Mouse (Mus musculus) embryonic facial prominence, embryonic 15.5 days (tissue): ENCODE data around the gene Slc35d1. TPM values are rescaled to one million over a fixed set of nuclear protein-coding genes. Genes with fewer than 3 reads are reported as not detected.
A peak's percentile ranks its signal among the peaks of the same experiment; 100 is the strongest.
"Not testable (repeated sequence)": the region's sequence is repeated elsewhere in the genome, so short reads cannot be mapped to it uniquely, and the experiment has no call there.

Source experiments
- ATAC-seq: fragments of 200-750 bp; cut with Nextera tagmentation; 2 replicates; pipeline ENCODE4 v1.8.0; 2017; ENCODE audit warnings: low read depth, moderate TSS enrichment; ENCODE audit not compliant: insufficient number of reproducible peaks, low FRiP score, low TSS enrichment
- H3K27ac ChIP-seq: fragments of 300-500 bp; sonication (generic); replicated peaks from 2 replicates; pipeline ENCODE4 v1.5.1; 2015; ENCODE audit warnings: mild to moderate bottlenecking, inconsistent platforms
- H3K27me3 ChIP-seq: fragments of 300-500 bp; sonication (generic); 2 replicates; pipeline ENCODE4 v1.6.1; 2015; ENCODE audit warnings: inconsistent platforms
- H3K36me3 ChIP-seq: fragments of 300-500 bp; sonication (generic); 2 replicates; pipeline ENCODE4 v1.6.1; 2015; ENCODE audit warnings: mild to moderate bottlenecking, inconsistent platforms
- H3K4me1 ChIP-seq: fragments of 300-500 bp; sonication (generic); 2 replicates; pipeline ENCODE4 v1.6.1; 2015; ENCODE audit warnings: inconsistent platforms
- H3K4me2 ChIP-seq: fragments of 300-500 bp; sonication (generic); replicated peaks from 2 replicates; pipeline ENCODE4 v1.6.1; 2015; ENCODE audit warnings: mild to moderate bottlenecking, inconsistent platforms
- H3K4me3 ChIP-seq: fragments of 300-500 bp; sonication (generic); replicated peaks from 2 replicates; pipeline ENCODE4 v1.5.1; 2015; ENCODE audit warnings: mild to moderate bottlenecking, inconsistent platforms
- H3K9ac ChIP-seq: fragments of 300-500 bp; sonication (generic); 2 replicates; pipeline ENCODE4 v1.6.1; 2015; ENCODE audit warnings: inconsistent platforms
- H3K9me3 ChIP-seq: fragments of 300-500 bp; sonication (generic); replicated peaks from 2 replicates; pipeline ENCODE4 v1.6.1; 2016; ENCODE audit warnings: inconsistent platforms
- WGBS: fragments of 180-500 bp; shearing (Covaris S2); methylation state at CpG from one replicate; pipeline ENCODE4 v1.1.7; 2015; 5-methylcytosine and 5-hydroxymethylcytosine counted together
- polyA plus RNA-seq: library from polyadenylated mRNA; unstranded; fragments of >200 nt; fragmentation: Nextera tagmentation; extraction: Ambion mirVana; gene quantifications from 2 replicates; pipeline ENCODE4 v1.2.1, GENCODE M21; 2015

Gene Slc35d1
- polyA plus RNA-seq, 1 experiment from 2014 or later: 13.1 TPM

DNA sequence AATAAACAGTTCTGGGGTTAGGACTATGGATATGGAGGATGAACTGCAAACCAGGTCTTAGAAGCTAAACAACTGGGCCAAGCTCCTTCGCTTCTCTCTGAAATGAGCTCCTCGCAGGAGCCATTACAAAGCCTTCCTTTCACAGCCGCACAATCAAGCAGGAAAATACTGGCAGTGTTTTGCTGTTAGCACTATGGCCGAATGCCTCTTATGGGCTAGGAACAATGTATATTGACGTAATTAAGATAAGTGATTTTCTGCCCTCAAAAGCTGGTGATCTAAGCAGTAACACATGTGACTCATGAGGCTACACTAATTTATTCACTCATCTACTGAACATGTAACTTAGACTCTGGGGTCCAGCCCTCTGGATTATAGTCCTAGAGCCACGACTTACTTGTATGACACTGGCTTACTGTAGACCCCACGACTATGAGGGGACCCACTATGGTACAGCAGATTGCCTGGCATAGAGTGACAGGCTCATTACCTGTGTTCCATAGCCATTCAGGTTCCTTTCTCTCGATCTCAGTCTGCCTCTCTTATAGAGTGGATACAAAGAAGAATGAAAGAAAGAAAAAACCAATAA lies 34.6 kb downstream of the Slc35d1 start:
- no peak overlapping the region for H3K27ac ChIP-seq
- ATAC-seq: no peak
- H3K4me2 ChIP-seq: no peak overlapping the region
- no peak overlapping the region for H3K9ac ChIP-seq
- H3K4me1 ChIP-seq: peaks cover 18% of the 10 kb centered on the region
- no peaks in the 10 kb centered on the region for H3K27me3 ChIP-seq
- H3K36me3 ChIP-seq: peaks cover 19% of the 10 kb centered on the region
- H3K4me3 ChIP-seq: no peak overlapping the region
- no peaks in the 10 kb centered on the region for H3K9me3 ChIP-seq
- WGBS: 74% methylated on average over 8 of the region's 8 CpGs

GRCm38 (mm10) chr4:103179581-103179980 lies 35.4 kb downstream of the Slc35d1 start:
- no peak overlapping the region for H3K9ac ChIP-seq
- peaks cover 19% of the 10 kb centered on the region for H3K36me3 ChIP-seq

DNA sequence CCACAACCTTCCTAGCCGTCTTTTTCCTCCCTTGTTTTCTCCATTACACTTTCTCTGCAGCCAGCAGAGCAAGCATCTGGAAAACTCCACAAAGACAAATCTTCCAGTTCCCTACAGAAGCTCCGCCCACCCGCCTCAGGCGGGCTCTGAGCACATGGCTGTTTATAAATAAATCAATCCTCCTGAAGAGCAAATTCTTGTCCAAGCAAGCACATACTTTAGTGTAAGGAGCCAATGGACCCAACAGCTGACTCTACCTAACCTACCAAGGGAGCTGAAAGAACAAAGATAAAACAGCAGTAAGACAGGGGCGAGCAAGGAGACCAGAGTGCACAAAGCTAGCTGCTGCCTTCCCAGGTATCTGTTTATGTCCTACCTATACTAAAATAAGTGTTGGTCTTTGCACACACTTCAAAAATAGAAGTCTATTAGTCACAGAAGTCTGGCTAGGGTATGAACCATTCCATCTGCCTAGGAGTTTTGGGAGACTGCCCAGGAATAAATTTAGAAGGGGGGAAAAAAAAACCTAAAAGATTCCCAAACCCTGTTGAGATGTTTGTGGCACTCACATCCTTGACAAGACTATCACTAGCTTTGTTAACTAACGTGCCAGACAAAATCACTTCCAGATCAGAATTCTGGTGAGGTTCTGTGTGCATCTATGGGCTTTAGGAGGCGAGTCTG lies 36.2 kb downstream of the Slc35d1 start:
- WGBS: 51% methylated on average over 7 of the region's 7 CpGs
- H3K36me3 ChIP-seq: peaks cover 18% of the 10 kb centered on the region
- peaks cover 18% of the 10 kb centered on the region for H3K4me1 ChIP-seq
- no peak overlapping the region for H3K4me3 ChIP-seq
- H3K27ac ChIP-seq: peak overlapping the region; percentile 63
- no peaks in the 10 kb centered on the region for H3K9me3 ChIP-seq
- no peak overlapping the region for H3K4me2 ChIP-seq
- no peak overlapping the region for H3K9ac ChIP-seq
- ATAC-seq: no peak
- no peaks in the 10 kb centered on the region for H3K27me3 ChIP-seq

More at GRCm38 (mm10) chr4:103179581-103179980, 35.4 kb downstream of the Slc35d1 start:
- peaks cover 18% of the 10 kb centered on the region for H3K4me1 ChIP-seq
- H3K9me3 ChIP-seq: no peaks in the 10 kb centered on the region
- no peaks in the 10 kb centered on the region for H3K27me3 ChIP-seq
- WGBS: 77% methylated on average over 3 of the region's 3 CpGs
- no peak overlapping the region for H3K4me3 ChIP-seq
- no peak overlapping the region for H3K4me2 ChIP-seq
- peak overlapping the region; percentile 63 for H3K27ac ChIP-seq
- no peak for ATAC-seq

DNA sequence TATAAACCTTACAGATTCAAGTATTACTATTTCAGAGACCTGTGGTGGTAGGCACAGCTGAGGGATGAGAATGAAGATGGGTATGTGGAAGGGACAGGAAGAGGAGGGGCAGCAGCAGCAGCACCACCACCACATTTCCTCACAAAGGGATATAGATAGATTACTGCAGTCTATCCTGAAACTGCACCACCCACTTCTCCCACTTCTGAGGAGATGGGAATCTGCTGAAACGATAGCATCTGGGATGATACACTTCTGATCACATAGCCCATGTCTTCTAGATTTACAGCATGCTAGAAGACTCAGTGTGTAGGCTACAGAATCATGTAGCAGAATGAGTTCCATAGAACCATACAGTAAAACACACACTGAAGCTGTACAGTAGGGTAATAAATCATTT lies 37.3 kb downstream of the Slc35d1 start:
- Histone ChIP-seq H3K36me3 (peaks cover 14% of the 10 kb centered on the region; the same call in 1 of the 2 replicates), H3K27me3 (no peaks in the 10 kb centered on the region)

DNA sequence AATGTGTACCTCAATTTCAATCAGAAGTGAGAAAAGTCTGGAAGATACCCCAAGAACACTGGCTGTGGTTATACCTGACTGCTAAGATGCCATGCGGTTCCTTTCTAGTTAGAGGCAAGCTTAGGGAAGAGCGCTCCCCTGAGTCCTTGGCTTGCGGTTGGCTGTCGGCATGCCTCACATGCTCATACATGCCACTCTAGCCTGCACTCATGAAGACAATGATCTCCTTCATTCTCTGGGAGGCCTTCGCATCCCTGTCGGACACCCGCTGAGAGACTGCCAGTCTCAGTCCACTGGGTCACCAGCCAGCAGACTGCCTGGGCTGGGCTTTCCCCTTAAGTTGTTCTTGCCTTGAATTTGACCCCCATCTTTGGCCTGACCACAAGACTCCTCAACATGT lies 41.0 kb downstream of the Slc35d1 start:
- H3K9ac ChIP-seq: no peak overlapping the region
- no peak overlapping the region for H3K4me3 ChIP-seq
- H3K27ac ChIP-seq: no peak overlapping the region
- no peaks in the 10 kb centered on the region for H3K9me3 ChIP-seq
- H3K4me1 ChIP-seq: peaks cover 11% of the 10 kb centered on the region
- 62% methylated on average over 7 of the region's 7 CpGs for WGBS
- ATAC-seq: no peak
- no peaks in the 10 kb centered on the region for H3K27me3 ChIP-seq
- peaks cover 43% of the 10 kb centered on the region for H3K36me3 ChIP-seq
- H3K4me2 ChIP-seq: no peak overlapping the region

More for the DNA sequence above, 37.3 kb downstream of the Slc35d1 start:
- 71% methylated on average over 1 of the region's 1 CpGs for WGBS
- Histone ChIP-seq H3K27ac (no peak overlapping the region), H3K9ac (no peak overlapping the region), H3K4me1 (peaks cover 18% of the 10 kb centered on the region), H3K4me2 (no peak overlapping the region), H3K4me3 (no peak overlapping the region), H3K9me3 (no peaks in the 10 kb centered on the region)
- ATAC-seq: no peak

DNA sequence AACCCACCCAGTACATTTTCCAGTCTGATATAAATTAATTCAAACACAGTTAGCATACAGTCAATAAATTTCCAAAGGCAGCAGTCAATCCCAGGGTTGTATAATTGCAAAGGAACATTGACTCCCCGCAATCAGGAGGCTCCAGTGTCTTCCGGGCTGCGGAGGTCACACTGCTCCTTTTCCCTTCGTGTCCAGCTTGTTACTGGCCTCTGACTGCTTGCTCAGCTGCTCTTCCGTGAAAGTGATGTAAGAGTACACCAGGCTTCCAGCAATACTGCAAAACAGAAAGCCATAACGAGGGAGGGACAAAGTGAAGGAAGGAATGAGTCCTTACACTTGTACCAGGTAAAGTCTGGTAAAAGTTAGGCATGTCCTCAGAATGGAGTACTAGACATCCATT lies 41.5 kb downstream of the Slc35d1 start:
- no peak overlapping the region for H3K4me3 ChIP-seq
- no peaks in the 10 kb centered on the region for H3K9me3 ChIP-seq
- H3K36me3 ChIP-seq: peaks cover 43% of the 10 kb centered on the region
- no peak overlapping the region for H3K27ac ChIP-seq
- no peaks in the 10 kb centered on the region for H3K27me3 ChIP-seq
- no peak overlapping the region for H3K9ac ChIP-seq
- peaks cover 6% of the 10 kb centered on the region for H3K4me1 ChIP-seq
- ATAC-seq: no peak
- WGBS: 70% methylated on average over 6 of the region's 6 CpGs
- H3K4me2 ChIP-seq: no peak overlapping the region

GRCm38 (mm10) chr4:103171256-103171655 lies 43.7 kb downstream of the Slc35d1 start:
- peaks cover 38% of the 10 kb centered on the region for H3K36me3 ChIP-seq
- 90% methylated on average over 3 of the region's 3 CpGs for WGBS

GRCm38 (mm10) chr4:103166198-103166597 lies 48.8 kb downstream of the Slc35d1 start:
- H3K4me1 ChIP-seq, H3K4me2 ChIP-seq, H3K9ac ChIP-seq, H3K9me3 ChIP-seq, H3K27me3 ChIP-seq, H3K27ac ChIP-seq, H3K4me3 ChIP-seq, ATAC-seq: not testable (repeated sequence)
- H3K36me3 ChIP-seq: peaks cover 42% of the 10 kb centered on the region
- WGBS: 88% methylated on average over 1 of the region's 1 CpGs

More at GRCm38 (mm10) chr4:103171256-103171655, 43.7 kb downstream of the Slc35d1 start:
- H3K4me2 ChIP-seq: no peak overlapping the region
- no peaks in the 10 kb centered on the region for H3K27me3 ChIP-seq
- H3K4me1 ChIP-seq: no peaks in the 10 kb centered on the region
- no peak overlapping the region for H3K9ac ChIP-seq
- no peak for ATAC-seq
- no peaks in the 10 kb centered on the region for H3K9me3 ChIP-seq
- no peak overlapping the region for H3K27ac ChIP-seq
- no peak overlapping the region for H3K4me3 ChIP-seq

DNA sequence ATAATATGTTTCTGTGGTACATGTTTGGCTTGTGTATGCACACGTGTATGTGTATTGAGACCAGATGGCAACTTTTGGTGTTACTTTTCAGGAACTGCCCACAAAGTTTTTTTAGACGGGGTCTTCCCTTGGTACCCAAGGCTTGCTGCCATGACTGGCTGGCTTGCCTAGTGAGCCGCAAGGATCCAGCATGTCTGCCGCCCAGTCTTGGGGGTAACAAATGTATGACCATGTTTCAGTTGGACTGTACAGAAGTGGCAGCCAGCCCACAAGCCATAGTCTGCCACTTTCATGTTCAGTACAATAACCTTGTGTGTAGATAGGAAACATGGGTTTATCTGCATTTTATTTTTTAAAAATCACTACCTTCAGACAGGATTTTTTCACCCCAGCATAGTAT lies 56.2 kb downstream of the Slc35d1 start:
- WGBS: 78% methylated on average over 4 of the region's 4 CpGs
- Histone ChIP-seq H3K27me3 (no peaks in the 10 kb centered on the region), H3K27ac (no peak overlapping the region), H3K4me1 (no peaks in the 10 kb centered on the region), H3K36me3 (peaks cover 57% of the 10 kb centered on the region), H3K4me3 (no peak overlapping the region), H3K4me2 (no peak overlapping the region), H3K9me3 (no peaks in the 10 kb centered on the region), H3K9ac (no peak overlapping the region)
- no peak for ATAC-seq

DNA sequence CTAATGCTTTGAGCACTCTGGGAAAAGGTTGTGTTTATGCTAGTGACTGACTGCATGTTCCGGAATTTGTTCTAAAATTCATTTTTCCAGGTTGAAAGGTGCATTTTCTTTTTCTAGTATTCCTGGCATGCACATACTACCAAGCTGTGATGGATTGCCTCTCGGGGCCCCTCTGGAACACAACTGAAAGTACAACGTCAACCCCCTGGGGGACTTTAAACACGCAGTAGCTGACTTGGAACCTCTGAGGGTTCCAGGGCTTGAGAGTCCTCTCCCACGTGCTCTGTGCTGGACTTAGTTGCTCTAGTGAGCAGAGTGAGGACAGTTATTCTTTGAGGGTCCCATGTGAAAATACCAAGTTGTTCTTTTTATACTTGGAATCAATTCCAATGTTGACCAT lies 63.0 kb downstream of the Slc35d1 start:
- H3K36me3 ChIP-seq: peaks cover 67% of the 10 kb centered on the region
- WGBS: 87% methylated on average over 5 of the region's 5 CpGs
- no peak for ATAC-seq
- H3K27me3 ChIP-seq: no peaks in the 10 kb centered on the region
- no peak overlapping the region for H3K4me2 ChIP-seq
- H3K9ac ChIP-seq: no peak overlapping the region
- no peak overlapping the region for H3K4me3 ChIP-seq
- H3K4me1 ChIP-seq: no peaks in the 10 kb centered on the region
- no peaks in the 10 kb centered on the region for H3K9me3 ChIP-seq
- H3K27ac ChIP-seq: no peak overlapping the region

DNA sequence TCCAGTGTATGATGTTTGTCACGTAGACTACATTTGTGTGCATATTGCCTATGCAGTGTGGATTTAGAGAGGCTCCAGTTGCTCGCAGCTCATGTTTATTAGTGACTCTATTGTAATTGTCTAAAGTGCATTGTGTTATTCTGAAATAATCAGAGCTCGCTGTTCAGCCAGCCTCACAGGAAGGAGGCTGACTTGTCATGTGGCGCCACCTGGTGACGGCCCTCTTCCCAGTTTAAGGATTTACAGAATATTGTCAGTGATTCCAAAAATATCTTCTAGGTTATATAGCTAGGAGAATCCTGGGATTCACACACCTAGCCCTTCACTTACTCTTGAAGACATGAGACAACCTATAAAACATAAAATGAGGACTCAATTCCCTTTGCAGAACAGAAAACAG lies 68.6 kb downstream of the Slc35d1 start:
- H3K36me3 ChIP-seq: peaks cover 53% of the 10 kb centered on the region
- H3K4me3 ChIP-seq: no peak overlapping the region
- H3K4me1 ChIP-seq: no peaks in the 10 kb centered on the region
- H3K4me2 ChIP-seq: no peak overlapping the region
- no peak overlapping the region for H3K9ac ChIP-seq
- no peaks in the 10 kb centered on the region for H3K9me3 ChIP-seq
- no peaks in the 10 kb centered on the region for H3K27me3 ChIP-seq
- ATAC-seq: no peak
- H3K27ac ChIP-seq: no peak overlapping the region
- WGBS: 40% methylated on average over 5 of the region's 5 CpGs

GRCm38 (mm10) chr4:103136946-103137345 lies 78.0 kb downstream of the Slc35d1 start:
- Histone ChIP-seq H3K27ac (no peak overlapping the region), H3K36me3 (peaks cover 21% of the 10 kb centered on the region), H3K9ac (no peak overlapping the region), H3K4me2 (no peak overlapping the region), H3K9me3 (no peaks in the 10 kb centered on the region), H3K27me3 (no peaks in the 10 kb centered on the region), H3K4me3 (no peak overlapping the region), H3K4me1 (no peaks in the 10 kb centered on the region)
- no peak for ATAC-seq
- 74% methylated on average over 1 of the region's 1 CpGs for WGBS
